Mouse (Mus musculus): ENCODE measurements around the gene Sec14l2.

DNA sequence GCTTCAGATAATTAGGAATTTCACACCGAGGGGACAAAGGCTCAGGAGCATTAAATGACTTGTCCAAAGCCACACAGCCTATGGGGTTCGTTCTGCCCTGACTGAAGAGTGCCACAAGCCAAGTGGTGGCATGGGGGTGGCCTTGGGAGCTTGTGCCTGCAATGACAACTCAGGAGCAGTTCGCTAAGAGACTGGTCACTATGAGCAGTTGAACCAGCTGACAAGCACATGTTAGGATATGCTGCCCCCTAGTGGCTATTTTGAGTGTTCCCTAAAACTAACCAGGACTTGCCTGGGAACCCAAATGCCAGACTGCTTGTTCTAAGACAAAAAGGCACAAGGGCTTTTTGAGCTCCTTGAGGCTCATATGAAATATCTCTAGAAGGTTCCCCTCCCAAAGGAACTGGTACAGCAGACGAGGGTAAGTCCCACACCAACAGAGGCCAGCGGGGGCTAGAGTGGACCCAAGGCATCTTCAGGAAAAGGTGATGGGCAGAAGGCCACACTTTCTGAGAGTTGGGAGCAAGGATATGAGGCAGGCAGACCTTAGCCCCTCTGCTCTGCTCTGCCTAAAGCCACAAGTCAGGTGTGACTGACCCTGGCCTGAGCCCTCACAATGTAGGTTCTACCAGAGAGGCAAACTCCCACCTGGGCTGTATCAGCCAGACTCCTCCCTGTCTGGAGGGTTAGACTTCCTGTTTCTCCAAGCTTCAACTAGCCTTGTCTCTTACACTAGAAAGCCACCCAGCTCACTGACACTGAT is 39.7 kb downstream of the Sec14l2 start:
- peak; percentile 82; the same call in 1 of the 2 replicates for TF ChIP-seq CTCF (IDR thresholded peaks at IDR 0.05; ENCODE audit: borderline replicate concordance, extremely low read depth, insufficient read depth, insufficient read length)
- TF ChIP-seq POLR2A (IDR thresholded peaks at IDR 0.05; ENCODE audit: borderline replicate concordance, extremely low read depth, insufficient read depth, insufficient read length, poor library complexity, severe bottlenecking): no peak

Measured in brain, embryonic 14.5 days (tissue).